Mouse (Mus musculus) small intestine, adult 2 months (tissue): ENCODE measurements around the gene Ndufa12.

Experiments used
- CTCF ChIP-seq: fragments of 200-500 bp; IDR thresholded peaks from 2 replicates; pipeline ENCODE4 v1.5.1; 2012; ENCODE audit warnings: low read depth, mild to moderate bottlenecking, control low read depth, inconsistent platforms, low read length, moderate library complexity, mixed read lengths; ENCODE audit not compliant: insufficient replicate concordance, insufficient read length; ENCODE audit errors: extremely low read depth
- POLR2A ChIP-seq: fragments of 200-500 bp; IDR thresholded peaks from 2 replicates; pipeline ENCODE4 v1.6.1; 2012; ENCODE audit warnings: low read depth, mild to moderate bottlenecking, control low read depth, inconsistent platforms, low read length, moderate library complexity

GRCm38 (mm10) chr10:94225026-94225750 lies 26.7 kb downstream of the Ndufa12 start:
- TF ChIP-seq POLR2A = no peak
- no peak for TF ChIP-seq CTCF
